Mouse (Mus musculus): Measurements from ENCODE around the gene Gabrb3. TPM values are rescaled to one million over a fixed set of nuclear protein-coding genes. Genes with fewer than 3 reads are reported as not detected.

Gabrb3 gene
- total RNA-seq, 2 experiments from 2014 or later = 0.05 to 0.06 TPM

GRCm38 (mm10) chr7:57473811-57474525 is 54.5 kb downstream of the Gabrb3 start:
- intact Hi-C loops (cut with DNase I) = no loop called here
- peak; percentile 42 for TF ChIP-seq CTCF (IDR thresholded peaks at IDR 0.05)
- H3K27ac ChIP-seq = no peak overlapping the region
- H3K4me3 ChIP-seq = no peak overlapping the region
- DNase-seq = peak; percentile 17

- no peak for DNase-seq
- Histone ChIP-seq H3K27ac (no peak overlapping the region), H3K4me3 (no peak overlapping the region)
- intact Hi-C loops (cut with DNase I) = no loop called here
- peak; percentile 3; the same call in 1 of the 2 replicates for TF ChIP-seq CTCF (IDR thresholded peaks at IDR 0.05)
These were observed 63.4 kb downstream of the Gabrb3 start for GRCm38 (mm10) chr7:57482896-57483295.

DNA sequence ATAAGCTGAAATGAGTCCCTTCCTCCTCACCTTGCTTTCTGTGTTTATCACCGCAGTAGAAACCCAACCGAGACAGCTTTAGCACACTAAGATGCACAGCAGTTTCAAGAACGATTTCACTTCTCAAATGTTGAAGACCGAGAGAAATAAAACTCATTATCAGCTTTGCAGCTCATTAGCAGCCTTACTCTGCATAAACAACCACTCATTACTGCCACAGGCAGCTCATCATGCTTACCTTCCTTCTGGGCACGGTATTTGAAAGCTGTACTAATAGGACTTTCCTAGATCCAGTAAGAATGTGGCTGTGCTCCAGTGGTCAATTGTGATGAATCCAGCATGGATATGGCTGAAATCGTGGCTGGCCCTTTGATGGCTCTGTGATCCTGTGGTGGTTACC is 67.4 kb downstream of the Gabrb3 start:
- Histone ChIP-seq H3K4me3 (no peak overlapping the region), H3K27ac (no peak overlapping the region)
- DNase-seq = no peak
- intact Hi-C loops (cut with DNase I) = no loop called here
- no peak for TF ChIP-seq CTCF (IDR thresholded peaks at IDR 0.05)

DNA sequence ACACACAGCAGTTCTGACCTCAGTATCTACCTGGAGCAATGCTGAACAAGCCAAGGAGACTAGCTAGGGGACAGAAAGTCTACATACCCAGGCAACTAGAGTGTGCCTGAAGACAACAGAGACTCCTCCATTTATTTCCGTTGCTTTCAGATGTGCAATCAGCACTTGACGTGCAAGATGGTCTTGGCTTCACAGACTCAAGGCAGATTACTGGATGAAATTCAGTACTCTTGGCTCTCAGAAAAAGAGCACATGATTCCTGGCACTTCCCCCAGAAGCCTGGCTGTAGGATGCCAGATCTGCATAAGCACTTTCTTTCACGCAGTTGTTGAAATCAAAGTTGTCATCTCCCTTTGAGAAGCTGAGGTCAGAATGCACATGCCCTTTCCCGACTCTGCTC is 72.3 kb downstream of the Gabrb3 start:
- Histone ChIP-seq H3K4me3 (no peak overlapping the region), H3K27ac (no peak overlapping the region)
- no peak for TF ChIP-seq CTCF (IDR thresholded peaks at IDR 0.05)
- DNase-seq = no peak
- intact Hi-C loops (cut with DNase I) = no loop called here

- DNase-seq = no peak
- no peak for TF ChIP-seq CTCF (IDR thresholded peaks at IDR 0.05)
- Histone ChIP-seq H3K27ac (no peak overlapping the region), H3K4me3 (no peak overlapping the region)
- intact Hi-C loops (cut with DNase I) = no loop called here
These were observed 83.3 kb downstream of the Gabrb3 start for GRCm38 (mm10) chr7:57502809-57503208.

DNA sequence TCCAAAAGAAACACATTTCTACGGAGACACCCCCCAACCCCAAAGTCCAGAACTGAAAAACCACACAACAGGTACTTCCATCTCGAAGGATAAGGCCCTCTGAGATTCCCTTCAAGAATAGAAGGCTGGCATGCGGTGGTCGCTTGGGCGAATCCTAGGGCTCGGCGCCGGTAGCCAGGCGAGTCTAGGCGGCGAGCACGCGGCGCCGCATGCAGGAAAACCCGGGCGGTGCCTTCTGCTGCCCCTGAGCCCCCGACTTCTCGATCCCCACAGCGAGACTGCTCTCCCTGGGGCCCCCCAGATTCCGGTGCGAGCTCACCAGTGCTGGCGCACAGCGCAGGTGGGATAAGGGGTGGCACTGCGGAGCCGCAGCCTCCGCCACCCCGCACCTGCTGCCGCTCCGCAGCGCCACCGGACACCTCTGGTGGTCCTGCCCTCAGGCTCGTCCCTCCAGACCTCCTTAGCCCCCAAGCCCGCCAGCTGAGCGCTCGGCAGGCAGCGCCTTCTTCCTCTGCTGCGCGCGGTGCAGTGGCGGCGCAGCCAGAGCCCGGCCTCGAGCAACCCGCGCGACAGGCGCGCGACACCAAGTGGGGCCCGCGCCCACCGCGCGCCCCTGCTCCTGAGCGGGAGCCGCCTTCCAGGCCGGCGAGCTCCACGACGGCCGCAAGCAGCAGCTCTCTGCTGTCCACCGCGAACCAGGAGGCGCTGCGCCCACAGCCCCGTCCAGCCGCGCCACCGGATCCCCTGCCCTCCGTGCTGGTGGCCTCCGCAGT is 89.6 kb downstream of the Gabrb3 start:
- no peak for DNase-seq
- Histone ChIP-seq H3K27ac (no peak overlapping the region), H3K4me3 (no peak overlapping the region)
- no peak for TF ChIP-seq CTCF (IDR thresholded peaks at IDR 0.05)
- intact Hi-C loops (cut with DNase I) = no loop called here

GRCm38 (mm10) chr7:57509681-57510141 is 90.2 kb downstream of the Gabrb3 start, which contains the start of gene Gabra5:
Gene Gabra5, minus strand, starts transcription at chr7:57510059.
- no peak for TF ChIP-seq CTCF (IDR thresholded peaks at IDR 0.05)
- Histone ChIP-seq H3K27ac (no peak within 1 kb of the TSS), H3K4me3 (no peak within 1 kb of the TSS)
- intact Hi-C loops (cut with DNase I) = no loop called here
- no peak for DNase-seq

GRCm38 (mm10) chr7:57512955-57513354 is 93.5 kb downstream of the Gabrb3 start:
- no peak for TF ChIP-seq CTCF (IDR thresholded peaks at IDR 0.05)
- DNase-seq = no peak
- intact Hi-C loops (cut with DNase I) = no loop called here
- H3K27ac ChIP-seq = no peak overlapping the region
- H3K4me3 ChIP-seq = no peak overlapping the region

- Histone ChIP-seq H3K4me3 (no peak overlapping the region), H3K27ac (no peak overlapping the region)
- DNase-seq = no peak
- TF ChIP-seq CTCF (IDR thresholded peaks at IDR 0.05) = no peak
- intact Hi-C loops (cut with DNase I) = no loop called here
These were observed 110.0 kb downstream of the Gabrb3 start for GRCm38 (mm10) chr7:57529451-57529850.

DNA sequence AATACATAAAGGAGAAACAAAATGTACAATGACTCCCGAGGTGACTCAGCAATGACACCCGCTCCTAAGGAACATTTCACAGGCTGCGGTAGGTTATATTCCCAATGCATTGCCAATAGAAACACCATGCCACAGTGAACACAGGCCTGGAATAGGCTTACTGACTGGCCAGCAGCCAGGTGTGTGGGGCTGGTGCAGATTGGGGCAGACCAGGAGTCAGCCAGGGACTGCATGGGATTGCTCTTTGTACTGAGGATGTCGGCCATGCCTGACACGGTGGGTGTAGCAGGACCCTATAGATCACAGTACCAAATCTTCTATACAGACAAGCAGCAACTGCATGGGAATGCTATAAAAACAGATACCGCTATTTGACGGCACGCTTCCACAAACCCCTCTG is 110.5 kb downstream of the Gabrb3 start:
- intact Hi-C loops (cut with DNase I) = no loop called here
- Histone ChIP-seq H3K4me3 (no peak overlapping the region), H3K27ac (no peak overlapping the region)
- DNase-seq = no peak
- TF ChIP-seq CTCF (IDR thresholded peaks at IDR 0.05) = no peak

DNA sequence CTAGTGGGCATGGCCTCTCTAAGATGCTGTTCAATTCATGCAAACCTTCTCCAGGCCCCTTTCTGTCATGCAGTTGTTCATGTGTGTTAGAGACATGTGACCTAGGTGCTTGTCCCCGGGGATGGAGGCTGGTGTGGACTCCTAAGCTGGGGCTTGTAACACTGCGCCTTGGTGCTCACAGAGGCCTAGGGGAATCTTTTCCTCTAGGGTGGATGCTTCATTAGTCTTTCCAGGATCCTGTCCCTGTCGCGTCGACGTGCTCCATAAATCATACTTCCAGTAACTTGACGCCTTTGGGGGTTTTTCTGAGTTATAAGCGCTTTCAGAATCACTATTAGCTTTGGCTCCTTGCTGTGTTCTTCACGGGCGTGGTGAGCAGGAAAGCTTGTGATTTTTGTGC is 113.2 kb downstream of the Gabrb3 start:
- DNase-seq = no peak
- Histone ChIP-seq H3K27ac (no peak overlapping the region), H3K4me3 (no peak overlapping the region)
- TF ChIP-seq CTCF (IDR thresholded peaks at IDR 0.05) = no peak
- intact Hi-C loops (cut with DNase I) = no loop called here

DNA sequence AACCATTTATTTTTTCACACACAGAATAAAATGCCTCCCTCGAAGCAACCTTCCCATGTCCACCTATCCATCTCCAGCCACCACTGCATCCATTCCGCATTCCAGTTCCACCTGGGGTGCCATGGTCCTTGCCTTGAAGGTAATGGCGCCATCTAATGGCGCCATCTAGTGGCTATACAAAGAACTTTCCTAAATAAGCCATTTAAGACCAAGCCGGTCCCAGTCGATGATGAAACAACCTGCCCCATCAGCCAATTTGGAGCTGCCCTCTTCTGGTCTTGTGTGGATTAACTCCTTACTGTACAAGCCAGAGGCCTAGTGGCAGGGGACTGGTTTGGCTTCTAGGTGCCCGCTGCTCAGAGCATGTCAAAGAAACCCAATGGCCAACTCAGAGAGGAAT is 119.1 kb downstream of the Gabrb3 start:
- intact Hi-C loops (cut with DNase I) = no loop called here
- TF ChIP-seq CTCF (IDR thresholded peaks at IDR 0.05) = peak; percentile 47
- Histone ChIP-seq H3K27ac (no peak overlapping the region), H3K4me3 (no peak overlapping the region)
- no peak for DNase-seq

DNA sequence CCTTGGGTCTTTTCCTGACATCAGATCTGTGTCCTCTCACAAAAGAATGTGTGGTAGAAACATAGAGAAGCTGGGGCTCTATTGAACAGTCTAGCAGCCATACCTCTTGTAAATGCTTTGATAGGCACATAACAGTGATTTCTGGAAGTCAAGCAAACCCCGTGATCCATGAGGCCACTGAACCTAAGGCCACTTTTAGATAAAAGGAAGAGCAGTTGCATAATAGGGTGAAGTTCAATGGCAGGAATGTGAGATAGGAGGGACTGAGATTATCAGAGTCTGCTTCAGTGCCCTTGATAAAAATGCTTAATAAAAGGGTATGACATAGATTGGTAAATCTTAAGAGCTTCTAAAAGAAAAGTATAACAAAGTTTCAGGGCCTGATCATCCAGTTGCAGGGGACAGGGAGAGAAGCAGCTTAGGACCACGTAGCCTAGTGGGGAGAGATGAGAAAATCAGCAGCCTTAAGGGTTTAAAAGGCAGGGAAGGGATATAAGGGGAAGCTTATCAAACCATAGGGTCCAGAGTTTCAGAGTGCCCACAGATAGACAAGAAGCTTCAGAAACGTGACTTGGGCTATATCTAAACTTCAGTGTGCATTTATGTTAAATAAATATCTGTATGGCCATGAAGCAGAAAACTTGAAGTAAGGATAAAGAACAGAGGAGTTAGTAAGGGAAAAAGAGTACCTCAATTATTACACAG is 141.4 kb downstream of the Gabrb3 start:
- no peak for TF ChIP-seq CTCF (IDR thresholded peaks at IDR 0.05)
- intact Hi-C loops (cut with DNase I) = no loop called here

More for the DNA sequence above, 141.4 kb downstream of the Gabrb3 start:
- H3K27ac ChIP-seq = no peak overlapping the region
- no peak for DNase-seq
- no peak overlapping the region for H3K4me3 ChIP-seq
